Mouse (Mus musculus) B cell, adult 67 days (primary cell): Measurements from ENCODE around the gene Gm37240. TPM values are rescaled to one million over a fixed set of nuclear protein-coding genes. Genes with fewer than 3 reads are reported as not detected.

ENCODE experiments used
- total RNA-seq, 2 experiments: library from RNA; stranded (reverse); gene quantifications; 4 replicates each; pipeline ENCODE4 v1.2.4; 2023

Gene Gm37240
- total RNA-seq = 1 to 10 TPM; 4.4 to 5.2 TPM

DNA sequence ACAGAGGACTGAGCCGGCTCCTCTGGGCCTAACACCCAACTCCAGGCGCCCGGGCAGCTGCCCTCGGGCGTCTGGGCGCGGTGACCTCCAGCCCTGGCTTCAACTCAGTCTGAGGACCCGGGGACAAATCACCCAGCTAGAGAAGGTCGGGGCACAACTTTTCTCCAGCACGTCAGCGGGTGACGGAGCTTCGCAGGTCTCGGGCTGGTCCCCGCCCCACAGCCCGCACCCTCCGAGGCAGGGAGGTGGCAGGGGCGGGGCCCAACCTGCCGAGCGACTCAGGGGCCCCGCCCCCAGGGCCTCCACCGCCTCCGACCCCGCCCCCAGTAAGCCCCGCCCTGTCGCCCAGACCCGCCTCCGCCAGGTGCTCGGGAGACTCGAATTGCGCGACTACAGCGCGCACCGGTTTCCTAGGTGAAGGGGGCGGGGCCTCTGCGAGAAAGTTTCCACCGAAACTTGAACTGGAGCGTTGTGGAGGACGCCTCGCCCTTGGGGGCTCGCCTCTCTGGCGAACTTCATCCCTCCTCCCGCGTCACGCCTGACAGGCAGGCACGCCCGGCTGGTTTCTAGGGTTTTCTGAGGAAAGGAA lies at the start of gene Gm37240, which contains the start of gene Glt28d2:
Gene Gm37240, minus strand, starts transcription at position 280 of the 589 bp plus-strand sequence.
Gene Glt28d2, minus strand, starts transcription at position 278 of the 589 bp plus-strand sequence.

DNA sequence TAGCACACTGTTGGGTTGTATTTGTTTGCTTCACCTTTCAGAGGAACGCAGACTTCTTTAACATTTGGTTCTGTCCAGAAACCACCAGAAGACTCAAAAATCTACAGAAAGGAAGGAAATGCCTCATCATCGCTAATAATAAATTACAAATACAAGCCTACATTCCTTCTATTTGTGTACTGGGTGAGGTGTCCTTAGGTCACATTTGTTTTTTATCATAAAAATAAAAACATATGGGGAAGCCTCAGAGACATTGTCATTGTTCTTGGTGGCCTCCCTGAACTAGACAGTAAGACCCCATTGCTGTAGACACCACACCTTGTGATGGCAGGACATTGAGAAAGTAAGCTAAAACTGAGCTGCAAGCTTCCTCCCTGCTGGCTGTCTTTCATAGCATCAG lies 70.1 kb downstream of the Gm37240 start, which contains the start of gene Fam160a1:
Gene Fam160a1, minus strand, starts transcription at position 101 of the 400 bp plus-strand sequence.

DNA sequence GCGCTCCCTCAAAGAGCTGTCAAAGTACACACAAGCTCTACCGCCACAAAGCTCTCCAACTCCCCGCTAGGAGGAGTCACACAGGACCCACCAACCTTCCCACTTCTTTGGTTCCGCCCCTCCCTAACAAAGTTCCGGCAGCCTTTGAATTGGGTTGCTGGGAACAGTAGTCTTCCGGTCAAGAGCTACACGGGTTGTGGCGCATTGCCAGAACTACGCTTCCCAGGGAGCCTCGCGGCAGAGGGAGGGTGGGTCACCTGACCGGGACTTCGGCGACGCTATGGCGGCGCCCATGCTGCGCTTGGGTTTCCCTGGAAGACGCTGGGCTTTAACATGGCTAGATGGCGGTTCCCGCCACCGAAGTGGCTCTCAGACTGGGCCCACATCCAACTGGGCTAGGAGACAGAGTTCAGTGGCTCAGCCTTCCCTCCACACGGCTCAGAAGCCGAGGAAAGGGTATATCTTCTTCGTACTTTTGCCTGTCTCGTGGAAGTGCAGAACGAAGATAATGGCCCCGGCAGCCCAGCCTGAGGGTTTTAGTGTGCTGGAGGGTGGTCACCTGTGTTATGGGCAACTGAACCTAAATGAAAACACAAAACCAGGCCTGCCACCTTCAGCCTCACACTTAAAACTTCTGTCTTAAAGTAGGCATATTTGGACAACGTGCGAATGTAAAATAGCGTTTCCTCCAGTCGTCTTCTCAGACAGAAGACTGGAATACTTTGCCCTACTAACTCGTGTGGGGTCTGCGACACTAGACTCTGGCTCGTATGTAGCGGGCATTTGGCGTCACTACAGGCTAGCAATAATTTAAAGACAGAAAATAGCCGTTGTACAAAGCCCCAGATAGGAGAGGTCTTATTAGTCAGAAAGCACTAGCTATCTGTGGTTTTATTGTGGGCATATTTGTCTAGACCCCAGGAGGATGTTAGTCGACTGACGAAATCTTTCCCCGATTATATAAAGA lies 313.2 kb downstream of the Gm37240 start, which contains the start of gene Gatb:
Gene Gatb, plus strand, starts transcription at position 256 of the 967 bp plus-strand sequence.

DNA sequence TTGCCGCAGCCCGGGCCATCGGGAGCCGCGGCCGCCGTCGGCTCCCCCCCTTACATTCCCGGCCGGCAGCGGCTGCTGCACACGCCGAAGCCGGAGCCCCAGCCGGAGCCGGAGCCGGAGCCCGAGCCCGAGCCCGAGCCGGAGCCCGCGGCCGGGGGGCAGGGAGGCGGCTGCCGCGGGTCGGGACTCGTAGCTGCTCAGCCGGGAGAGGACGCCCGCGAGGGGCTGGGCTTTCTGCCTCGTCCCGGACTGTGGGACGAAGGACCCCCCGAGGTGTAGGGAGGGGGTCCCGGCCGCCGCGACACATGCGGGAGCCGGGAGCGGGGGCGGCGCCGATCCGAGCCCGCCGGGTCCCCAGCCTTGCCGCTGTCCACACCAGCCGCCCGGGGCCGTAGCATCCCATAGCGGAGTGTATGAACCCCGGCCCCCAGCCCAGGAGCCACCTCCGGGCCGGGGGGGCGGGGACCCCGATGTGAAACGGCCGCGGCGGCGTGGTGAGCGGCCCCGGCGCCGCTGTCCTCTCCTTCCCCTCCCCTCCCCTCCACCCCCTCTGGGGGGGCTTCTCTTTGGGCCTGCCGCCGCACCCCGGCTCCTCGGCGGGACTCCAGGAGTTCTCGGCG lies 1072.4 kb downstream of the Gm37240 start, which contains the start of gene Fbxw7:
Gene Fbxw7, plus strand, starts transcription at position 507 of the 620 bp plus-strand sequence.

DNA sequence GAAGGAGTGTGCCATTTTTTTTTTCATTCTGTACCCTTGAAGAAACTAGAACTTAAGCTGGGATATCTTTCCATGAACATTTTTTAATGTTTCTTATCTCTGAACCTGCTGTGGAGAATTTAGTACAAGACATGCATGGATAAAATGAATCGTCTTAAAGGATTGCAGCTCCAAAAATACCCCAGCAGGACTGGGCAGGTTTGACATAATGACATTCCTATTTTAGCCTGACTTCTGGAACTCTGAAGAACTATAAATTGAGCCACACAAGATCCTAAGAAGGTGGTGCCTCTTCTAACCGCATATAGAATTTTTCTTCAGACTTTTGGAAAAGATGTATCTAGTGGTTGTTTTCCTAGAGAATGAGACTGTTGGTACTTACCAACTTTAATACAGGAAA lies 1294.0 kb downstream of the Gm37240 start, which contains the start of gene Tigd4:
Gene Tigd4, plus strand, starts transcription at position 301 of the 400 bp plus-strand sequence.

DNA sequence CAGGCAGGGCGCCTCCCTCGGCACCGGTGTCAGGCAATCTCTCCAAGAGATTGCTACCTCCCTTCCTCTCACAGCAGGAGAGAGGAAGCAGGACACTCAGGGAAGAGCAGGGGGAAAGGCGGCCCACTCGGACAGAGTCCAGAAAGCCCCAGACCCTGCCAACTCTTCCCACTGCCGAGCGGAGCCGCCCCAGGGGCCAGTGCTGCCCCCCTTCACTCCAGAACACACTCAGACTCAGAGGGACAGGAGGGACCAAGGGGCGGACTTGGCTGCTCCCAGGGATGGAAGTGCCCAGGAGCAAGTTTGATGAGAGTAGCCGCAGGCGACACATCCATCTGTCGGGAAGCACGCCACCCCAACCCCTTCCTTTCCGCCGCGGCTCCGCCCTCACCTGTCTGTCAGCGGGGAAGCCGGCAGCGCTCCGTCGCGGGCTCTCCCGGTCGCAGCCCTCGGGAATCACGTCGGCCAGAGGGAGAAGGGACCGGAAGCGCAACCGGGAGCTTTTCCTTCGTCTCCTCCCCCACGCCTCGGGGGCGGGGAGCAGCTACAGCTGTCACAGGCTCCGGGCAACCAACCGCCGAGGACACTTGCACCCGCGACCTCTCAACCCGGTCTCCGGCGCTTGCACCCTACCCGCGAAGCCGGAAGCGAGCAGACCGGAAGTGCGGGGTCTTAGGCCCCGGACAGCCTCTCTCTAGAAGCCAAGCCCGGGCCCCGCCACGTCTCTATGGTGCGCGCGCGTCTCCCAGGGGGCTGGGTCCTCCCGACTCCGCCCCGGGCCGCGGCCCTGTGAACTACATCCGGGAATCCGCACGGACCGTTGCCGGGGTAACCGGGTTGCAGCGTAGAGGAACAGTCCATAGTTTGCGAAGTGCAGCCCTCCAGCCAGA lies 1305.0 kb downstream of the Gm37240 start, which contains the start of gene Arfip1:
Gene Arfip1, minus strand, starts transcription at position 603 of the 890 bp plus-strand sequence.

DNA sequence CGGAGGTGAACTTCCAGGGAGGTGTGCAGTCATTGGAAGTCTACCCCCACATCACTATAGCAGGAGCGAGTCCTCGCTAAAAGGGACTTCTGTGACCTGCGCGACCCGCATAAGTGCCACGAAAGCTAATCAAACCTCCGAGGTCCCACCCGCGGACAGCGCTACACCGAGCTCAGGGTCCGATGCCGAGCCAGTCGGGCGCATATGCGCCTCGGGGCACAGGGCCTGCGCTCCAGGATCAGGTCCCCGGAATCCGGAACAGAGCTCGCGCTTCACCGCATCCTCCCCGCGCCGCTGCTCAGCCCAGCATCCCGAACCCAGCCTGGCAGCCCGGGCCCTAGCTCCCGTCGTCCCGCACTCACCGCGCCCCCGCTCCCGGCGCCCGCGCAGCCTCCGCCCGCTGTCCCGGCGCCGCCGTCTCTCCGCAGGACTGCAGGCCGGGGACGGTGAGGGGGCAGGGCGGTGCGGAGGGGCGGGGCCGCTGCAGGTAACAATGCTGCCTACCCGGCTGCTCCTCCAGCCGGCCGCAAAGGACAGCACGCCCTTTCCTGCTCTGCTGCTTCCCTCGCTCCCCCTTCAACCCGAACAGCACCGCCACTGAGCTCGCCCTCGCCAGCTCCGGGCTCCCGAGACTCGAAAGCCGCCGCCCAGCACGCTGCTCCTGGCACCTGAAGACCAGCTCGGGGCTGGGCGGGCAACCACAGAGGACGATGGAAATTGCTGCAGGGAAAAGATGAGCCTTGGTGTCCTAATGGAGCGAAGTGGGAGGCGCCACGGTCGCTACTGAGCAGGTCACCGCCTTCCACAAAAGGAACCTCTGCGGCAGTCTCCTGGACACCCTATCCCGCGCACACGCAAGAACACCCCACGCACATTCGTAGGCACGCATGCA lies 1407.1 kb downstream of the Gm37240 start, which contains the start of gene Fhdc1:
Gene Fhdc1, minus strand, starts transcription at position 424 of the 892 bp plus-strand sequence.

Other genes starting within 250 kb of the Gm37240 start
- 1 to 10 TPM; 1.9 to 2.0 TPM for gene Fam160a1, start 70.2 kb downstream of the Gm37240 start, total RNA-seq
- gene Glt28d2, start within 50 bp of the Gm37240 start, total RNA-seq = 1 to 10 TPM; 1.3 to 1.6 TPM
- gene Sh3d19, start 83.6 kb upstream of the Gm37240 start, total RNA-seq = under 1 TPM; 0.12 to 0.24 TPM
- gene Prss48, start 115.0 kb upstream of the Gm37240 start, total RNA-seq = not detected